Mouse (Mus musculus): ENCODE results near the gene Myo1h. TPM values are rescaled to one million over a fixed set of nuclear protein-coding genes. Genes with fewer than 3 reads are reported as not detected.

The Myo1h gene
- total and polyA plus RNA-seq, 2 experiments from 2014 or later = 0.44 to 0.67 TPM

GRCm38 (mm10) chr5:114279382-114280143 is 9.4 kb upstream of the Myo1h start:
- Histone ChIP-seq H3K4me3 (ENCODE audit: low read depth, low read length) (no peak overlapping the region), H3K9ac (no peak overlapping the region), H3K36me3 (ENCODE audit: insufficient read depth) (no peaks in the 10 kb centered on the region), H3K9me3 (ENCODE audit: low read length) (no peaks in the 10 kb centered on the region), H3K4me1 (ENCODE audit: insufficient read depth) (no peaks in the 10 kb centered on the region), H3K27me3 (ENCODE audit: insufficient read depth, low read length) (peaks cover 30% of the 10 kb centered on the region), H3K27ac (ENCODE audit: low read depth, low read length) (no peak overlapping the region), H3K4me2 (ENCODE audit: low read depth) (peak overlapping the region; percentile 26)
- no peak for TF ChIP-seq CTCF (IDR thresholded peaks at IDR 0.05; ENCODE audit: low read depth)
- ATAC-seq (no peak), DNase-seq (peak; percentile 20)
- WGBS = 18% methylated on average over 12 of the region's 12 CpGs

- 48% methylated on average over 6 of the region's 6 CpGs for WGBS
- Histone ChIP-seq H3K36me3 (ENCODE audit: insufficient read depth) (no peaks in the 10 kb centered on the region), H3K27me3 (ENCODE audit: insufficient read depth, low read length) (peaks cover 2% of the 10 kb centered on the region; the same call in 1 of the 2 replicates), H3K4me1 (ENCODE audit: insufficient read depth) (no peaks in the 10 kb centered on the region), H3K4me3 (ENCODE audit: low read depth, low read length) (no peak overlapping the region), H3K27ac (ENCODE audit: low read depth, low read length) (no peak overlapping the region), H3K4me2 (ENCODE audit: low read depth) (no peak overlapping the region), H3K9me3 (ENCODE audit: low read length) (no peaks in the 10 kb centered on the region), H3K9ac (no peak overlapping the region)
- DNase-seq = no peak
- no peak for ATAC-seq
- no peak for TF ChIP-seq CTCF (IDR thresholded peaks at IDR 0.05; ENCODE audit: low read depth)
Measured at GRCm38 (mm10) chr5:114282346-114282745, 6.6 kb upstream of the Myo1h start.

- ATAC-seq (peak; percentile 68), DNase-seq (peak; percentile 27)
- Histone ChIP-seq H3K4me3 (ENCODE audit: low read depth, low read length) (no peak overlapping the region), H3K4me1 (ENCODE audit: insufficient read depth) (no peaks in the 10 kb centered on the region), H3K27me3 (ENCODE audit: insufficient read depth, low read length) (no peaks in the 10 kb centered on the region; the same call in 1 of the 2 replicates), H3K9me3 (ENCODE audit: low read length) (no peaks in the 10 kb centered on the region), H3K4me2 (ENCODE audit: low read depth) (no peak overlapping the region), H3K9ac (no peak overlapping the region), H3K27ac (ENCODE audit: low read depth, low read length) (no peak overlapping the region), H3K36me3 (ENCODE audit: insufficient read depth) (no peaks in the 10 kb centered on the region)
- TF ChIP-seq CTCF (IDR thresholded peaks at IDR 0.05; ENCODE audit: low read depth) = no peak
- whole genome bisulfite sequencing = 26% methylated on average over 13 of the region's 13 CpGs
Measured at GRCm38 (mm10) chr5:114284604-114285397, 4.2 kb upstream of the Myo1h start.

GRCm38 (mm10) chr5:114285398-114285700 is 3.6 kb upstream of the Myo1h start:
- no peak overlapping the region for H3K4me3 ChIP-seq (ENCODE audit: low read depth, low read length)

GRCm38 (mm10) chr5:114286102-114286501 is 2.9 kb upstream of the Myo1h start:
- Histone ChIP-seq H3K9ac (no peak overlapping the region), H3K4me2 (ENCODE audit: low read depth) (no peak overlapping the region), H3K27me3 (ENCODE audit: insufficient read depth, low read length) (no peaks in the 10 kb centered on the region; the same call in 1 of the 2 replicates), H3K9me3 (ENCODE audit: low read length) (no peaks in the 10 kb centered on the region), H3K36me3 (ENCODE audit: insufficient read depth) (no peaks in the 10 kb centered on the region), H3K27ac (ENCODE audit: low read depth, low read length) (no peak overlapping the region), H3K4me3 (ENCODE audit: low read depth, low read length) (no peak overlapping the region), H3K4me1 (ENCODE audit: insufficient read depth) (peaks cover 4% of the 10 kb centered on the region; the same call in 1 of the 2 replicates)
- no peak for ATAC-seq
- no peak for DNase-seq
- WGBS = 84% methylated on average over 4 of the region's 4 CpGs
- peak; percentile 44 for TF ChIP-seq CTCF (IDR thresholded peaks at IDR 0.05; ENCODE audit: low read depth)

More at GRCm38 (mm10) chr5:114285398-114285700, 3.6 kb upstream of the Myo1h start:
- H3K9ac ChIP-seq = no peak overlapping the region
- no peaks in the 10 kb centered on the region for H3K9me3 ChIP-seq (ENCODE audit: low read length)
- H3K4me2 ChIP-seq (ENCODE audit: low read depth) = no peak overlapping the region
- H3K36me3 ChIP-seq (ENCODE audit: insufficient read depth) = no peaks in the 10 kb centered on the region
- H3K4me1 ChIP-seq (ENCODE audit: insufficient read depth) = peaks cover 4% of the 10 kb centered on the region; the same call in 1 of the 2 replicates
- no peaks in the 10 kb centered on the region; the same call in 1 of the 2 replicates for H3K27me3 ChIP-seq (ENCODE audit: insufficient read depth, low read length)
- H3K27ac ChIP-seq (ENCODE audit: low read depth, low read length) = no peak overlapping the region
- peak; percentile 47; the same call in 1 of the 2 replicates for ATAC-seq
- WGBS = 25% methylated on average over 3 of the region's 3 CpGs
- no peak for TF ChIP-seq CTCF (IDR thresholded peaks at IDR 0.05; ENCODE audit: low read depth)
- no peak for DNase-seq

- Histone ChIP-seq H3K27me3 (ENCODE audit: insufficient read depth, low read length) (no peaks in the 10 kb centered on the region; the same call in 1 of the 2 replicates), H3K4me3 (ENCODE audit: low read depth, low read length) (no peak overlapping the region), H3K9ac (no peak overlapping the region), H3K36me3 (ENCODE audit: insufficient read depth) (no peaks in the 10 kb centered on the region), H3K27ac (ENCODE audit: low read depth, low read length) (no peak overlapping the region), H3K9me3 (ENCODE audit: low read length) (no peaks in the 10 kb centered on the region), H3K4me2 (ENCODE audit: low read depth) (no peak overlapping the region), H3K4me1 (ENCODE audit: insufficient read depth) (peaks cover 4% of the 10 kb centered on the region; the same call in 1 of the 2 replicates)
- DNase-seq (no peak), ATAC-seq (no peak)
- WGBS = 89% methylated on average over 16 of the region's 16 CpGs
- no peak for TF ChIP-seq CTCF (IDR thresholded peaks at IDR 0.05; ENCODE audit: low read depth)
Measured at GRCm38 (mm10) chr5:114286872-114287571, 1.9 kb upstream of the Myo1h start.

Measured in forebrain, postnatal 0 days (tissue).